Mouse (Mus musculus): ENCODE measurements around the gene Adcy10. TPM values are rescaled to one million over a fixed set of nuclear protein-coding genes. Genes with fewer than 3 reads are reported as not detected.
A peak's percentile ranks its signal among the peaks of the same experiment; 100 is the strongest.

Adcy10 gene
- polyA plus RNA-seq, 1 experiment = 1.1 TPM

GRCm38 (mm10) chr1:165536079-165536675 lies 51.2 kb downstream of the Adcy10 start:
- DNase-seq (ENCODE audit: low read depth) = peak; percentile 72

- DNase-seq (ENCODE audit: low read depth) = no peak
Measured at GRCm38 (mm10) chr1:165537241-165537807, 52.3 kb downstream of the Adcy10 start.

- no peak for DNase-seq (ENCODE audit: low read depth)
Measured at GRCm38 (mm10) chr1:165556711-165557110, 71.7 kb downstream of the Adcy10 start.

- DNase-seq (ENCODE audit: low read depth) = no peak
Measured at GRCm38 (mm10) chr1:165559073-165559472, 74.1 kb downstream of the Adcy10 start.

- no peak for DNase-seq (ENCODE audit: low read depth)
Measured at GRCm38 (mm10) chr1:165565283-165565682, 80.3 kb downstream of the Adcy10 start.

GRCm38 (mm10) chr1:165567466-165567865 lies 82.5 kb downstream of the Adcy10 start:
- DNase-seq (ENCODE audit: low read depth) = no peak

- no peak for DNase-seq (ENCODE audit: low read depth)
Measured at GRCm38 (mm10) chr1:165576005-165576404, 91.0 kb downstream of the Adcy10 start.

- DNase-seq (ENCODE audit: low read depth) = no peak
Measured at GRCm38 (mm10) chr1:165576459-165577112, 91.6 kb downstream of the Adcy10 start.

- no peak for DNase-seq (ENCODE audit: low read depth)
Measured at GRCm38 (mm10) chr1:165579332-165579731, 94.3 kb downstream of the Adcy10 start.

- DNase-seq (ENCODE audit: low read depth) = no peak
Measured at GRCm38 (mm10) chr1:165581255-165581654, 96.3 kb downstream of the Adcy10 start.

- no peak for DNase-seq (ENCODE audit: low read depth)
Measured at GRCm38 (mm10) chr1:165583529-165584184, 98.7 kb downstream of the Adcy10 start.

GRCm38 (mm10) chr1:165585389-165586104 lies 100.6 kb downstream of the Adcy10 start:
- DNase-seq (ENCODE audit: low read depth) = peak; percentile 75

- DNase-seq (ENCODE audit: low read depth) = no peak
Measured at GRCm38 (mm10) chr1:165586366-165586765, 101.4 kb downstream of the Adcy10 start.

- no peak for DNase-seq (ENCODE audit: low read depth)
Measured at GRCm38 (mm10) chr1:165587845-165588244, 102.9 kb downstream of the Adcy10 start.

GRCm38 (mm10) chr1:165589280-165590048 lies 104.5 kb downstream of the Adcy10 start:
- no peak for DNase-seq (ENCODE audit: low read depth)

GRCm38 (mm10) chr1:165590760-165591159 lies 105.8 kb downstream of the Adcy10 start:
- DNase-seq (ENCODE audit: low read depth) = no peak

- DNase-seq (ENCODE audit: low read depth) = no peak
Measured at GRCm38 (mm10) chr1:165592295-165593082, 107.5 kb downstream of the Adcy10 start.

- peak; percentile 33 for DNase-seq (ENCODE audit: low read depth)
Measured at GRCm38 (mm10) chr1:165594699-165595421, 109.9 kb downstream of the Adcy10 start.

- no peak for DNase-seq (ENCODE audit: low read depth)
Measured at GRCm38 (mm10) chr1:165601775-165602280, 116.8 kb downstream of the Adcy10 start.

GRCm38 (mm10) chr1:165603218-165603617 lies 118.2 kb downstream of the Adcy10 start:
- no peak for DNase-seq (ENCODE audit: low read depth)
